Mouse (Mus musculus): ENCODE data around the gene 1110051M20Rik.

Gene 1110051M20Rik

GRCm38 (mm10) chr2:91300784-91301183 lies 143.7 kb downstream of the 1110051M20Rik start:
- DNase-seq, result no peak

- no peak for DNase-seq
These were observed 145.3 kb downstream of the 1110051M20Rik start for GRCm38 (mm10) chr2:91299156-91299555.

- DNase-seq, result no peak
These were observed 148.6 kb downstream of the 1110051M20Rik start for GRCm38 (mm10) chr2:91295895-91296294.

- DNase-seq, result no peak
These were observed 150.3 kb downstream of the 1110051M20Rik start for GRCm38 (mm10) chr2:91294226-91294625.

GRCm38 (mm10) chr2:91291197-91292007 lies 153.1 kb downstream of the 1110051M20Rik start:
- no peak for DNase-seq

- DNase-seq, result no peak
These were observed 156.9 kb downstream of the 1110051M20Rik start for GRCm38 (mm10) chr2:91287563-91287962.

- DNase-seq, result peak; percentile 86
These were observed 158.5 kb downstream of the 1110051M20Rik start for GRCm38 (mm10) chr2:91285885-91286505.

- DNase-seq, result peak; percentile 59
These were observed 159.9 kb downstream of the 1110051M20Rik start for GRCm38 (mm10) chr2:91284375-91285199.

GRCm38 (mm10) chr2:91283972-91284371 lies 160.5 kb downstream of the 1110051M20Rik start:
- DNase-seq, result no peak

GRCm38 (mm10) chr2:91281366-91281765 lies 163.1 kb downstream of the 1110051M20Rik start:
- DNase-seq, result peak; percentile 45

- no peak for DNase-seq
These were observed 165.1 kb downstream of the 1110051M20Rik start for GRCm38 (mm10) chr2:91279372-91279755.

GRCm38 (mm10) chr2:91278749-91279371 lies 165.6 kb downstream of the 1110051M20Rik start:
- DNase-seq, result peak; percentile 71

- no peak for DNase-seq
These were observed 174.8 kb downstream of the 1110051M20Rik start for GRCm38 (mm10) chr2:91269687-91270133.

GRCm38 (mm10) chr2:91268706-91269105 lies 175.8 kb downstream of the 1110051M20Rik start:
- DNase-seq, result no peak

GRCm38 (mm10) chr2:91268042-91268441 lies 176.5 kb downstream of the 1110051M20Rik start:
- DNase-seq, result no peak

GRCm38 (mm10) chr2:91264711-91265681 lies 179.5 kb downstream of the 1110051M20Rik start, which contains the start of gene Arfgap2:
TSS of gene Arfgap2 (plus strand) at chr2:91264974.
- peak; percentile 100 for DNase-seq

GRCm38 (mm10) chr2:91263692-91264660 lies 180.5 kb downstream of the 1110051M20Rik start:
- no peak for DNase-seq

GRCm38 (mm10) chr2:91259493-91259892 lies 185.0 kb downstream of the 1110051M20Rik start:
- DNase-seq, result no peak

GRCm38 (mm10) chr2:91258830-91259229 lies 185.7 kb downstream of the 1110051M20Rik start:
- no peak for DNase-seq

- DNase-seq, result peak; percentile 25
These were observed 186.4 kb downstream of the 1110051M20Rik start for GRCm38 (mm10) chr2:91258054-91258453.
